Mouse (Mus musculus): ENCODE data around the gene Ntsr1. TPM values are rescaled to one million over a fixed set of nuclear protein-coding genes. Genes with fewer than 3 reads are reported as not detected.

Gene Ntsr1
- total RNA-seq, 4 experiments from 2014 or later = not detected

DNA sequence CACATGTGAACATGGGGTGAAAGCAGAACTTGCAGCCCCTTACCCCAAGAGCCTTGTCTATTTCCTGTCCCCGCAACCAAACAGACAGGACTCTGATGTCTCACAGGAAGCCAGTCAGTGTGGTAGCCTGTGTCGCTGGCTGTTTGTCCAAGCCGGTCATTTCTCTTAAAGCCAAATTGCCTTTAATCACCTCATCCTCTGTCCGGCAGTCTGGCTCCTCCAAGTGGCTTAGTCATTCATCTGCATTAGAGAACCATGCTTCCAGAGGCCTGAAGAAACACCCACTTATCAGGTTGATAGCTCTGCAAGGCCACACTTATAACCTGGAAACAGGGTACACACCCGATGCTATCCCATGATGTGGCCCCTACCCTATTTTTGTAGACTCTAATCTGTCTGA is 62.4 kb downstream of the Ntsr1 start:
- DNase-seq (ENCODE audit: low spot score) = no peak

DNA sequence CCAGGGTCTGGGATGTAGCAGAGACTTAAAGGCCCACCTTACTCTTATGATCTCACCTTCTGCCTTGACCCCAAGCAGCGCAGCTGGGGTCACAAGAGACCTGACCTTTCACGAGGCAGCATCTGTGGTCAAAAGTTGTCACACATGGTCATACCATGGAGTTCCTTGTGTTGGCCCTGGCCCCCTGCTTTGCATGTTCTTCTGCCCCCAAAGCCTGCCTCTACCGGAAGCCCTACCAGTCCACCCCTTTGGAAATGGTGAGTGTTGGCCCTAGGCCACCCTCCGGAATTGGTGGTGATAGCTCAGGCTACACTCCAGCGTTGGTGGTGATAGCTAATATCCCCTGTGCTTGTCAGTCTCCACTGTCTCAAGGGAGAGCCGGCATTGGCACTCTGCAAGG is 63.5 kb downstream of the Ntsr1 start:
- DNase-seq (ENCODE audit: low spot score) = no peak

DNA sequence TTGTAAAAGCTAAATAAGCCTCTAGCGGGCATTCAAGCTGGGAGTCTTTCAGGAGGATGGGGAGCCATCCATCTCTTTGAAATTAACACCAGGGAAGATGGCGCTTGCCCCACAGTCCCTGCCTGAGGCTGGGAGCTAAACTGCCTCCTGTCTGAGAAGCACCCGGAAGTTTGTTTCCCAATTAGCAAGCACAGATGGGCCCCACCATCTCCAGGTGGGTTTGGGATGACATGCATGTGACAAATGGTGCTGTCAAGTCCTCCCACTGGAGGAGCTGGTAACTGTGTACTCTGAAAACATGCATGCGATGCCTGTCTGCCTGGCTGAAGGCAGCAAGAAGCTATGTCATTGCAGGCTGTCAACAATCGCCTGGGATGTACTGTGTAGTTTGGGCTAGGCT is 64.1 kb downstream of the Ntsr1 start:
- no peak for DNase-seq (ENCODE audit: low spot score)

DNA sequence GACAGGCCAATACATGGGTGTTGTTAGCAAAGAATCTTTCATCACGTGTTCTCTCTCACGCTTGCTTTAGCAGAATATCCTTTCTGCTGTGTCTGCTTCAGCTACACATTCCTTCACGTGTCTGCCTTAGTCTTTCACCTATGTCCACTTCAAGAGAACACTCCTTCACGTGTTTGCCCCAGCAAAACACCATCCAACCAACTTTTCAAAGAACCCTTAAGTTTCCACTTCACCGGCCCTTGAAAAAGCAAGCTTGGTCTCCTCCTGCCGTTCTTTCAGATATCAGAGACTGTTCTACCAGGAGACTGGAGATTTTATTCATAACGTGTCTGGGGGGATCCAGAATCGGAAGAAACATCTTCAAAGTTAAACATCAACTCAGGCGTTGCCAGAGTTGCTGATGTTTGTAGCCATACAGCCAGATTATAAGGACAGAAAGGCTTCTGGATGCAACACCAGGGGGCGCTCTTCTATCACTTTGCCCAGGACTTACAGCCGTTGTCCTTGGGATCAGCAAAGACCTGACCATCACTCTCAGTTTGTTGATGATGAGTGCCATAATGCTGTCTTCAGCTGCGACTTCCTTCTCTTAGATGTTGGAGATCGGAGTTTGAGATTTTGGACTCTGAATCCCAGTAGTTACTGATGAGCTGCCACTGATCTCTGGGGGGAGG is 66.6 kb downstream of the Ntsr1 start:
- peak; percentile 36 for DNase-seq (ENCODE audit: low spot score)

DNA sequence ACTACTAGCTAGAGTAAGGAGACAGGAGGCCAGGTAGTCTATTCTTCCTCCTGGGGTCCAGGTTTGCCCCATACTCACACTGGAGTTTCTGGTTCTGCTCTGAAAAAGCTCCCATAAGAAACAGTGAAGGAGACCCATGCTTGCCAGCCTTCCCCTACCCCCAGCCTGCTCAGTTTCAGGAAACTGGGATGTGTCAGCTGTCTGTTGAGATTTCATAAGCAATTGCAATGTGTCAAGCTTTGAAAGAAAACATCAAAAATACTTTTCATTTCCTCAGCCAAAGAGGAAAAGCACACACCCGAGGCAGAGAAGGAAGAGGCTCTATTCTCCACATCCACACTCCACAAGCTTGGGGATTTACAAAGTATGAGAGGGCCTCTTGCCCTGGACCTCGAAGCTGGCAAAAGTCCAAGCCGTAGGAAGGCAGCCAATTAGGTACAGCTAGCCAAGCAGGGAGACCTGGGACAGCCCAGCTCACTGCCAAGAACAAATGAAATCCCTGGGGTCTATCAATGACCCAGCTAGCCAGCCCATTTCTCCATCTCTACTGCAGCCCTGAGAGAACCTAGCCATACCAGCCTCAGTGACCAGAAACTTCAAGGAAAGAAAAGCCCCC is 69.4 kb downstream of the Ntsr1 start:
- DNase-seq (ENCODE audit: low spot score) = peak; percentile 62

DNA sequence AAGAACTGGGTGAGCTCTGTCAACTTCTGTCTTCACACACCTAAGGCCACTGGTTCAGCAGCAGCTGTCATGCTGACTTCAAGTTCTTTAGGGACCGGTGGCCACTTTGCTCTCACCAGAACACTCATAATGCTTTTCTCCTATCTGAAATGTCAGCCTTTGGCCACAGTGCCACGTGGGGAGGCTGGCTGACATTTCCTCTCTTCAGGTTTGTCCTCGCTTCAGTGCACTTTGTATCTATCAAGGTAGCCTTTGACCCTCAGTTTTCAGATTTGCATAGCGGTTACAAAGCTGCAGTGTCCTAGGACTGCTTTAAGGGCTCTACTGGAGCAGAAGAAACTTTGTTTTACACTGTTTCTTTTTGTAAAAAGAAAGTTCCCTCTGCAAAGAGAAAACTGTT is 76.7 kb downstream of the Ntsr1 start:
- DNase-seq (ENCODE audit: low spot score) = no peak

DNA sequence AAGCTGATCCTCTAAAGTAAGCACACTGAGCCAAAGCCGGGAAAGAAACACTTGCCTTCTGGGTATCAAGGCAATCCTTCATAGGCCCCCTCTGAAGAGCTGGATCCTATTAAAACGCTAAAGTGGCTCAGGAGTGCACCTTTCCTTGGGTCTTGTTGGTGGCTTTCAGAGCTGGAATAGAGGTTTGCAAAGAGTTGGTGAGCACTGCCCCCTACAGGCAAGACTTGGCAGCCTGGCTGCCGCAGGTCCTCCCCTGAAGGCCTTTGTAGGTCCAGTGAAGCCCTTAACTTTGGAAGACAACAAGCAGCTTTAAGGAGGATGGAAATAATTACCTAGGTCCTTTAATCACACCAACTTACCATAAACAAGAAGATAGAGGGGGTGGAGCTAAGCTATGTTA is 78.9 kb downstream of the Ntsr1 start:
- DNase-seq (ENCODE audit: low spot score) = peak; percentile 53

DNA sequence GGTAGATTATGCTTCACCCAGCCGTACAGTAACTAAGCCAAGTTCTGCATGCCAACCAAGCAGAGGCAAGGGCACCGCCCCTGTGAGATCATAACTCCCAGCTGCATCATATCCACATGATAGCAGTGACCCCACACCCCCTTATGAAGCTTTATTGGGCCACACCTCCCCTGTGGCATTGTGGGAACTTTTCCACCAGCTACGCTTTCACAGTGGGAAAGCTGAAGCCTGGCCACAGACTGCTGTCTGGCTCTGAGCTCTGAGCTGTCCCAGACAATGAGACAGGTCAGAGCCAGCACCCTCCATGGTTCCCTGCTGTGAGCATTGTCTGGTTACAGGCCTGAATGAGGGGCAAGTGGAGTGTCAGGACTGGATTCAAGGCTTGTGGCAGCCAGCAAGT is 81.2 kb downstream of the Ntsr1 start, which contains the start of gene Mrgbp:
TSS of gene Mrgbp (plus strand) at position 303 of the 400 bp plus-strand sequence.
- peak; percentile 33 for DNase-seq (ENCODE audit: low spot score)

DNA sequence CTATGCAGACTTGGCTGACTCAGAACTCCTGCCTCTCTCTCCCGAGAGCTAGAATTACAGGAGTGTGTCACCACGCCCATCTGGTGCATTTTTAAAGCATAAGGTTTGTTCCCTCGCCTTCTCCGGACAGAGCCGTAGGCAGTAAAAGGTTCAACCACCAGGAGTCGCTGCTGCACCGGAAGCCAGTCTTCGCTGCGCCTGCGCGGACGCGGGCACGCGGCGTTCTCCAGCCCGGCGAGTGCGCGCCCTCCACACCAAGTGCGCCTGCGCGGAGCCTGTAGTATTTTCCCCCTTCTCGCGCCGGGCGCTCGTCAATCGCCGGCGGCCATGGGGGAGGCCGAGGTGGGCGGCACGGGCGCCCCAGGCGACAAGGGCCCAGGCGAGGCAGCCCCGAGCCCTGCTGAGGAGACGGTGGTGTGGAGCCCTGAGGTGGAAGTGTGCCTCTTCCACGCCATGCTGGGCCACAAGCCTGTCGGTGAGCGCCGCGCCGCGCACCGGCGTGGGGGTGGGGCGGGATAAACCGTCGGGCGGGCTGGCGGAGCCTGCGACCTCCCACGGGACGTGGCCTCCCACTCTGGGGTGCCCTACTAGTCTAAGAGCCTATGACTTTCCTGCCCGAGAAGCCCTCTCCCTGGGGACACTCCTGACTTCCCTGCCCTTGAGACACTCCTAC is 82.8 kb downstream of the Ntsr1 start:
- peak; percentile 96 for DNase-seq (ENCODE audit: low spot score)

DNA sequence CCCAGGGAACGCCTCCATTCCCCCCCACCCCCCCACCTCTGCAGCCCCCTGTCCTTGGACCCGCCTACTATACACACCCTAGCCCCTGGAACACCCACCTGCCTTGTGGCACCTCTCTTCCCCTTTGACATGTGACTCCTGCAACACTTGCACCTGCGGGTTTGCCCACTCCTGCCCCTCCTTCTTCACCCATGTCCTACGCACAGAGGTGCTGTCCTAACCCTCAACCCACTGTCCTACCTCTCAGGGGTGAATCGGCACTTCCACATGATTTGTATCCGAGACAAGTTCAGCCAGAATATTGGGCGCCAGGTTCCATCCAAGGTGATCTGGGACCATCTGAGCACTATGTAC is 83.4 kb downstream of the Ntsr1 start:
- DNase-seq (ENCODE audit: low spot score) = no peak

DNA sequence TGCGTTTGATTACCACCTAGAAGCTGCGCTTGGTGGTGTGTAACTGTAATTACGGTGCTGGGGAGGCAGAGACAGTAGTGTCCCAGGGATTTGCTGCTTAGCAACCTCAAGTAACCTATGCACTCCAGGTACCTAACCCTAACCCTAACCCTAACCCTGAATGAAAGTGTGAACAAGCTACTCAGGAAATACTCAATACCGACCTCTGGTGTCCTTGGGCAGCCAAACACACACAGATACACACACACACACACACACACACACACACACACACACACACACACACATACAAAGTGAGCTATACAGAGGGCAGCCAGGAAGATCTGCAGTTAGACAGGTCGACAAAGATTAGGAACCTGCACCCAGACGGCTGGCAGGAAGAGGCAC is 89.0 kb downstream of the Ntsr1 start:
- no peak for DNase-seq (ENCODE audit: low spot score)

DNA sequence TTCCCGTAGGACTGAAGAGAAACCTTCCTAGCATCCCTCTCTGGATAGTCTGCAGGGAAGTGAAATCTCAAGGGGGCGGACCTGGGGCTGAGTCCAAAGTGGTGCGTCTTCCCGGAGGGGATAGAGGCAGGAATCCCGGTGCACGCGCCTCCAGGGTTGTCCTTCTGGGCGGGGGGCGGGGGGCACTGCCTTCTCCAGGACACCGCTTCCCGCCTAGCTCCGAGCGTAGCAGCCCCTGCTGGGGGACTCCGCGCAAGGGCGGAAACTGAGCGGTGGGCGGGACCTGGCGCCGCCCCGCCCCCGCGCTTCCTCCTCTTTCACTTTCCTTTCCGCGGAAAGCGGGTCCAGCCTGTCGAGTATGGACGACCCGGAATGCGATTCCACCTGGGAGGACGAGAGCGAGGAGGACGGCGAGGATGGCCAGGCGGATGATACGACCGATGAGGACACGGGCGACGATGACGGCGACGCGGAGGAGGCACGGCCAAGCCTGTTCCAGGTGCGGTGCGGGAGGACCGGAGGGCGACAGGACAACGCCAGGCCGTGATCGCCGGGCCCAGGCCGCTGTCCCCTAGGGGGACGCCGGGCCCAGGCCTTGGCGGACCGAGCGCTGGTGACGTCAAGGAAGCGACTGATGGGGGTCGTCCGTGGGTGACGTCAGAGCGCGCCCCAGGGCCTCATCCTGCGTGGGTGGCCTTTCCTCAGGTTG is 89.5 kb downstream of the Ntsr1 start, which contains the start of gene Ogfr:
TSS of gene Ogfr (plus strand) at position 123 of the 709 bp plus-strand sequence.
- peak; percentile 73 for DNase-seq (ENCODE audit: low spot score)

Other genes with a start within 250 kb of the Ntsr1 start
- 100 to 1,000 TPM; 452 to 674 (median 565) TPM for gene Rps21, start 242.6 kb upstream of the Ntsr1 start, total RNA-seq (2022)
- gene Cables2, start 226.5 kb upstream of the Ntsr1 start, total RNA-seq (2022) = 10 to 100 TPM; 12.1 to 14.1 (median 12.6) TPM
- not detected for gene Rbbp8nl, start 210.1 kb upstream of the Ntsr1 start, total RNA-seq (2022)
- gene Gata5, start 165.3 kb upstream of the Ntsr1 start, total RNA-seq (2022) = 1 to 10 TPM in 1 of 4 experiments, under 1 TPM in 3; 0.68 to 1.2 (median 0.80) TPM
- under 1 TPM in 2 of 4 experiments, not detected in 2; 0.09 to 0.34 TPM for gene Slco4a1, start 43.7 kb upstream of the Ntsr1 start, total RNA-seq (2022)
- 10 to 100 TPM; 12.3 to 18.7 (median 17.3) TPM for gene Mrgbp, start 81.3 kb downstream of the Ntsr1 start, total RNA-seq (2022)
- 10 to 100 TPM; 31.4 to 34.7 (median 32.3) TPM for gene Ogfr, start 89.3 kb downstream of the Ntsr1 start, total RNA-seq (2022)
- gene Col9a3, start 97.8 kb downstream of the Ntsr1 start, total RNA-seq (2022) = under 1 TPM in 1 of 4 experiments, not detected in 3; 0.11 TPM
- gene Tcfl5, start 142.7 kb downstream of the Ntsr1 start, total RNA-seq (2022) = not detected
- 10 to 100 TPM; 25.2 to 35.9 (median 31.1) TPM for gene Dido1, start 210.0 kb downstream of the Ntsr1 start, total RNA-seq (2022)
- gene Gid8, start 210.1 kb downstream of the Ntsr1 start, total RNA-seq (2022) = 10 to 100 TPM; 57.6 to 66.1 (median 59.5) TPM
- under 1 TPM; 0.30 to 0.75 (median 0.40) TPM for gene Slc17a9, start 225.3 kb downstream of the Ntsr1 start, total RNA-seq (2022)